Mouse (Mus musculus): ENCODE measurements around the gene Otc. TPM values are rescaled to one million over a fixed set of nuclear protein-coding genes. Genes with fewer than 3 reads are reported as not detected.

Gene Otc
- polyA plus RNA-seq (2015; fragmentation: Illumina TruSeq; extraction: RNeasy Lipid Tissue Mini Kit (QIAGEN cat#74804); ENCODE audit: insufficient read depth, low replicate concordance), result not detected

DNA sequence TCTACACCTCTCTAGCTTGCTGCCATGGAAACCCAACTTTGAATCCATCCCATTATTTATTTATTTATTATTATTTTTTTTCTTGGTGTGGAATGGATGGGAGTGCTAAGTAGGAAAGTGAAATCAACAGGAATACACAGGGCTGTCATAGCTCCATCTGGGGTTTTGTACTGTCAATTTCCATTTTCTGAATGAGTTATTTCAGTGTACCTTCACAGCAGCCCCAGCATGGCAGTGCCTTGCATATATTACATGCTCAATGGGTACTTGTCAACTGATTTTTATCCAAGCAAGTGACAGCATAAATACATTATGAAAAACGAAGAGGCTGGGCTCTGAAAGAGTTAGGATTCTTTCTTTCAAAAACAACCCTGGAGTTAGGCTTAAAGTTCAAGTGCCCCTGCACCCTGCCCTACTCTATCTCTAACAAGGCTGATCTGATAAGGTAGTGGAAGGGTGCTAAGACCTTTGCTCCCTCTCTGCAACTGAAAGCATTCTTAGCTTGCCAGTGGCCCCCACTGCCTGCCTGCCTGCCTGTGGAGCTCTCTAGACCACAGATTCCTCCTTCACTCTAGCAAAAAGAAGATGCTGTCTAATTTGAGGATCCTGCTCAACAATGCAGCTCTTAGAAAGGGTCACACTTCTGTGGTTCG, at the start of gene Otc:
Otc (plus strand) TSS at position 454 of the 653 bp plus-strand sequence.

GRCm38 (mm10) chrX:10216410-10216949, 35.6 kb upstream of the Otc start, which contains the start of gene Rpgr:
Gene Rpgr, minus strand, starts transcription at chrX:10216920.

Other genes starting within 250 kb of the Otc start
- 11.3 TPM for gene Srpx, start 134.6 kb upstream of the Otc start, polyA plus RNA-seq (2015; fragmentation: Illumina TruSeq; extraction: RNeasy Lipid Tissue Mini Kit (QIAGEN cat#74804); ENCODE audit: insufficient read depth, low replicate concordance)
- gene Rpgr, start 35.4 kb upstream of the Otc start, polyA plus RNA-seq (2015; fragmentation: Illumina TruSeq; extraction: RNeasy Lipid Tissue Mini Kit (QIAGEN cat#74804); ENCODE audit: insufficient read depth, low replicate concordance), result 6.9 TPM
- 40.8 TPM for gene Tspan7, start 232.9 kb downstream of the Otc start, polyA plus RNA-seq (2015; fragmentation: Illumina TruSeq; extraction: RNeasy Lipid Tissue Mini Kit (QIAGEN cat#74804); ENCODE audit: insufficient read depth, low replicate concordance)

Data from spleen, adult 10 weeks (tissue).